Mouse (Mus musculus) stomach, embryonic 14.5 days (tissue): ENCODE results near the gene Sigirr. TPM values are rescaled to one million over a fixed set of nuclear protein-coding genes. Genes with fewer than 3 reads are reported as not detected.

Source experiments
- ATAC-seq: fragments of 200-750 bp; cut with Nextera tagmentation; 2 replicates; pipeline ENCODE4 v1.8.0; 2017; ENCODE audit warnings: low read depth, moderate TSS enrichment; ENCODE audit not compliant: insufficient number of reproducible peaks, insufficient read depth, low FRiP score
- H3K27ac ChIP-seq: fragments of 300-500 bp; sonication (generic); 2 replicates; pipeline ENCODE4 v1.5.1; 2014; ENCODE audit warnings: mild to moderate bottlenecking, low read length, moderate library complexity, mixed read lengths
- H3K27me3 ChIP-seq: fragments of 300-500 bp; sonication (generic); 2 replicates; pipeline ENCODE4 v1.6.1; 2014; ENCODE audit warnings: low read length, control low read depth, mixed read lengths; ENCODE audit not compliant: control insufficient read depth, insufficient read depth
- H3K36me3 ChIP-seq: fragments of 300-500 bp; sonication (generic); 2 replicates; pipeline ENCODE4 v1.6.1; 2014; ENCODE audit warnings: mild to moderate bottlenecking, control low read depth, low read length, moderate library complexity, mixed read lengths; ENCODE audit not compliant: control insufficient read depth, insufficient read depth
- H3K4me1 ChIP-seq: fragments of 300-500 bp; sonication (generic); 2 replicates; pipeline ENCODE4 v1.6.1; 2014; ENCODE audit warnings: low read length, control low read depth, mixed read lengths; ENCODE audit not compliant: control insufficient read depth, insufficient read depth
- H3K4me2 ChIP-seq: fragments of 300-500 bp; sonication (generic); replicated peaks from 2 replicates; pipeline ENCODE4 v1.6.1; 2014; ENCODE audit warnings: low read depth, low read length, control low read depth
- H3K4me3 ChIP-seq: fragments of 300-500 bp; sonication (generic); 2 replicates; pipeline ENCODE4 v1.5.1; 2014; ENCODE audit warnings: low read depth, low read length, control low read depth
- H3K9ac ChIP-seq: fragments of 300-500 bp; sonication (generic); replicated peaks from 2 replicates; pipeline ENCODE4 v1.6.1; 2014; ENCODE audit warnings: low read depth, mild to moderate bottlenecking, control low read depth, low read length, moderate library complexity, mixed read lengths
- H3K9me3 ChIP-seq: fragments of 300-500 bp; sonication (generic); 2 replicates; pipeline ENCODE4 v1.6.1; 2016; ENCODE audit warnings: low read depth, low read length, control low read depth; ENCODE audit not compliant: control insufficient read depth
- WGBS: fragments of 180-500 bp; shearing (Covaris S2); extraction: QIAGEN DNeasy Blood & Tissue Kit; methylation state at CpG from one replicate; pipeline ENCODE4 v1.1.7; 2014; 5-methylcytosine and 5-hydroxymethylcytosine counted together
- polyA plus RNA-seq: library from polyadenylated mRNA; unstranded; fragments of >200 nt; fragmentation: Nextera tagmentation; extraction: Ambion mirVana; gene quantifications from 2 replicates; pipeline ENCODE4 v1.2.1, GENCODE M21; 2014

Gene Sigirr
- polyA plus RNA-seq, 1 experiment from 2014 or later: 7.1 TPM

DNA sequence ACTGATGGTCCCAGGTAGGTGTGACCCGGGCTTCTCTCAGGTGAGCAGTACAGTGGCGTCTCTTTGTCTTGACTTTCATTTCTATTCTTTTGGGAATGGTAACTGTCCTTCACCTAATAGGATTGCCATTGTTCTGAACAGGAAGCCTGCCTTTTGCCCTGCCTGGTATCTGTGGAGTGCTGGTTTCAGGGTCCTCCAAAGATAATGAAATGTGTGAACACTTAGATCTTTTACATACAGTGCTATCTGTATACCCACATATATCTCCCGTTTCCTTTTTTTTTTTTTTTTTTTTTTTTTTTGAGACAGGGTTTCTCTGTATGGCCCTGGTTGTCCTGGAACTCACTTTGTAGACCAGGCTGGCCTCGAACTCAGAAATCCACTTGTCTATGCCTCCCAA lies 41.0 kb upstream of the Sigirr start:
- H3K9me3 ChIP-seq: no peaks in the 10 kb centered on the region
- ATAC-seq: no peak
- no peak overlapping the region for H3K4me3 ChIP-seq
- H3K4me2 ChIP-seq: no peak overlapping the region
- no peaks in the 10 kb centered on the region for H3K27me3 ChIP-seq
- peaks cover 26% of the 10 kb centered on the region for H3K36me3 ChIP-seq
- H3K9ac ChIP-seq: no peak overlapping the region
- WGBS: 86% methylated on average over 4 of the region's 4 CpGs
- H3K27ac ChIP-seq: no peak overlapping the region
- H3K4me1 ChIP-seq: no peaks in the 10 kb centered on the region

DNA sequence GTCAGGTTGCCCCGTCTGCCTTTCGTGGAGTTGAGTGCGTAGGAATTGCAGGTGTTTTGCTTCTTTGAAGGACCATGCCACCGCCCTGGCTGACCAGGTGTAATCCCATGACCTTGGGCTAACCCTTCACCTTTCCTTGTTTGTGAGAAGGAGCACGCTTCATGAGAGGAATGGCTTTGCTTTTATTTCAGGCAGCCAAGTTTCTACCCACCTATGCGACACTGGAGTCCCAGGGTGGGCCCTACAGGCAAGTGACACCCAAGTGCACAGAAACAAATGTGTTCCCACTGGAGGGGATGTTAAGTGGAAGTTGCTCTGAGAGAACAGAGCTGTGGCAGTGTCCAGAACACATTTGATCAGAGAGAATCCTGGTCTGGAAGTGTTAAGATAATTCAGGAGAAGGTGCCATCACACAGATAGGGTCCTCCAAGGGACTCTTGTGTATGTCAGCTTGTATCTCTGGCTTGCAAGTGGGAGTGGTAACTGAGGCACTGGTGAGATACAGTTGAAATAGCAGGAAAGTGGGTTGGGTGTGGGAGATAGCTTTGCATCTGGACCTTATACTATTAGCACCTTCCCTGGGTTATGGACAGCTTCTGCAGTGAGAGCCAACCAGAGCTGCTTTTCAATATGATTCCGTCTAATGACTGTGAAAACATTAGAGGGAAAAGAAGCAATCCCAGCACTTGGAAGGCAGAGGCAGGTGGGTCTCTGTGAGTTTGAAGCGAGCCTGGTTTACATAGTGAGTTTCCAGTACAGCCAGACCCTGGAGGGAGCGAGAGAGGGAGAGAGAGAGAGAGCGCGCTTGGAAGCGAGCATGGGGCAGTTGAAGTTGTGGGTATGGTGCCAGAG lies 31.8 kb upstream of the Sigirr start:
- WGBS: 55% methylated on average over 12 of the region's 12 CpGs
- Histone ChIP-seq H3K9me3 (no peaks in the 10 kb centered on the region), H3K4me2 (peak overlapping the region; percentile 62), H3K4me3 (peak overlapping the region; percentile 94), H3K36me3 (peaks cover 17% of the 10 kb centered on the region), H3K9ac (peak overlapping the region; percentile 92), H3K27ac (no peak overlapping the region), H3K27me3 (no peaks in the 10 kb centered on the region), H3K4me1 (peaks cover 6% of the 10 kb centered on the region; the same call in 1 of the 2 replicates)
- ATAC-seq: peak; percentile 35; the same call in 1 of the 2 replicates

DNA sequence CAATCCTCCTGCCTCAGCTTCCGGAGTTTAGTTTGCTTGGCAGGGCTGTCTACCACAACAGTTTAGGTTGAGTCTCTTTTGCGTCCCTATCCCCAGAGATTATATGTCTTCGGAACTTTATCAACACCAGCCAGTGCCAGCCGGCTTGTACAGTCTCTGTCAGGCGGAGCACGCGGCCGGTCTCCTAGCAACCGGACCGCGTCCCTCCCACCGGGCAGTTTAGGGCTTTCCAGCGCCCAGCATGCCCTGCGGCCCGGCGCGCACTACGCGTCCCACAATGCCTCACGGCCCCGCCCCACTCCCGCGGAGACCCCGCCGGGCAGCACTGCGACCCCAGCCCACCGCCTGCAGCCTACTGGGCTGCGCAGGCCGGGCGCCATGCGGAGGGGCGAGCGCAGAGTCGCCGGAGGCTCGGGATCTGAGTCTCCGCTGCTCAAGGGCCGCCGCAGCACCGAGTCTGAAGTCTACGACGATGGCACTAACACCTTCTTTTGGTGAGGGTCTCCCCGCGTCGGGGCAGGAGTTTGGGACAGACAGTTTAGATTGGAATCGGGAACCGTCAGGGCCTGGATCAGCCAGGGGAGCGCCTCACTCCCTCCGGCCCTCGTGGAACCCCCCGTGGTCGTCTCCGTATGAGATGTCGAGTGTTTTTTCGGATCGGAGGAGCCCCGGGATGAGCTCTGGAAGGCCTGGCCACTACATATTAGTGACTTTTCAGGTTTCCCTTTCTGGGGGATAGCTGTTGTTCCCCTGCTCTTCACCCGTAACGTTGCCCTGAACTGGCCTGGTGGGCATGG lies 30.9 kb upstream of the Sigirr start:
- no peaks in the 10 kb centered on the region for H3K9me3 ChIP-seq
- ATAC-seq: peak; percentile 98
- peak overlapping the region; percentile 48; the same call in 1 of the 2 replicates for H3K27ac ChIP-seq
- peaks cover 6% of the 10 kb centered on the region; the same call in 1 of the 2 replicates for H3K4me1 ChIP-seq
- H3K27me3 ChIP-seq: no peaks in the 10 kb centered on the region
- H3K4me3 ChIP-seq: peak overlapping the region; percentile 94
- H3K9ac ChIP-seq: peak overlapping the region; percentile 92
- peaks cover 11% of the 10 kb centered on the region for H3K36me3 ChIP-seq
- WGBS: 1% methylated on average over 59 of the region's 59 CpGs
- peak overlapping the region; percentile 62 for H3K4me2 ChIP-seq

DNA sequence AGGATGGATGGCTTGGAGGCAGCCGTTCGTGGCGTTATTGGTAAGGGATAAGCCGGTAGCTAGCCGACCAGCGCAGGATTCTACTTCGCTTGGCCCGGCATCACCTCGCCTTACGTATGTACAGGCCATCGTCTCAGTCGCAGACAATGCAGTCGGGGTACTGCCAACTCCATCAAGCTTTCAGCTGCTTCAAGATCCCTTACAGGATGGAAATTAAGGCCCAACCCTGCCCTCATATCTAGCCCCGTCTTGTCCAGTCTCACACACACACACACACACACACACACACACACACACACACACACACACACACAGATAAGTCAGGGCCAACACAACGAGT lies 23.1 kb upstream of the Sigirr start:
- Histone ChIP-seq H3K36me3 (no peaks in the 10 kb centered on the region), H3K27ac (peak overlapping the region; percentile 35; the same call in 1 of the 2 replicates), H3K27me3 (no peaks in the 10 kb centered on the region), H3K4me2 (peak overlapping the region; percentile 49), H3K9ac (peak overlapping the region; percentile 31; the same call in 1 of the 2 replicates), H3K4me1 (peaks cover 6% of the 10 kb centered on the region; the same call in 1 of the 2 replicates), H3K4me3 (peak overlapping the region; percentile 37), H3K9me3 (no peaks in the 10 kb centered on the region)
- 3% methylated on average over 15 of the region's 15 CpGs for WGBS
- no peak for ATAC-seq

DNA sequence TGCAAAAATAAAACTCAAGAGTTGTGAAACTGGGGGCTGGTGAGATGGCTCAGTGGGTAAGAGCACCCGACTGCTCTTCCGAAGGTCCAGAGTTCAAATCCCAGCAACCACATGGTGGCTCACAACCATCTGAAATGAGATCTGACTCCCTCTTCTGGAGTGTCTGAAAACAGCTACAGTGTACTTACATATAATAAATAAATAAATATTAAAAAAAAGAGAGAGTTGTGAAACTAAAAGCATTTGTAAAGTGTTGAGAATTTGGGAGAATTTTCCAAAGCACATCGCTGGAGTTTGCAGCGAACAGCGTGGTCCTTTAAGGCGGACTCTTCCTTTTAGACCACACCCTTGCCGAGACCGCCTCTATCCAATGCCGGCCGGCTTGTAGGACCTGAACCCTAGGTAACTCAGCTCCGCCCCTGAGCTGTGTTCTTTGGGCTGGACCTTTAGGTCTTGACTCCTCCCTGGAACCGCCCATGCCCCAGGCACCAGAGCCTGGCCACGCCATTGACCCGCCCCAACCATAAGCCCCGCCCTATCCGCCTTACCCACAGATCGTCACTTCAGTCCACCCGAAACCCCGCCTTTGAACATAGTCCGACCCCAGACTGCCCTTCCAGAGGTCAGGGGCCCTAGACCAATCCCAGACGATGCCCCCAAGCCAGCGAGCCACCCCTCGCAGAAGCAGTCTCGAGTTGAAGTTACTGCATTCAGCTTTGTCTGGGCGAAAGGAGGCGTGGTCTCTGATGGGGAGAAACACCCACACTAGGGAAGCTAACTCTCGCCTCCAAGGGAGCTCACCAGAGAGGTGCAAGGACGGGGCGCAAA lies 22.5 kb upstream of the Sigirr start:
- H3K9me3 ChIP-seq: no peaks in the 10 kb centered on the region
- H3K4me1 ChIP-seq: peaks cover 8% of the 10 kb centered on the region; the same call in 1 of the 2 replicates
- peak overlapping the region; percentile 49 for H3K4me2 ChIP-seq
- peak overlapping the region; percentile 37 for H3K4me3 ChIP-seq
- H3K27me3 ChIP-seq: no peaks in the 10 kb centered on the region
- H3K36me3 ChIP-seq: no peaks in the 10 kb centered on the region
- peak; percentile 99 for ATAC-seq
- WGBS: under 1% methylated on average over 29 of the region's 29 CpGs
- H3K27ac ChIP-seq: peak overlapping the region; percentile 63; the same call in 1 of the 2 replicates
- H3K9ac ChIP-seq: peak overlapping the region; percentile 31; the same call in 1 of the 2 replicates

DNA sequence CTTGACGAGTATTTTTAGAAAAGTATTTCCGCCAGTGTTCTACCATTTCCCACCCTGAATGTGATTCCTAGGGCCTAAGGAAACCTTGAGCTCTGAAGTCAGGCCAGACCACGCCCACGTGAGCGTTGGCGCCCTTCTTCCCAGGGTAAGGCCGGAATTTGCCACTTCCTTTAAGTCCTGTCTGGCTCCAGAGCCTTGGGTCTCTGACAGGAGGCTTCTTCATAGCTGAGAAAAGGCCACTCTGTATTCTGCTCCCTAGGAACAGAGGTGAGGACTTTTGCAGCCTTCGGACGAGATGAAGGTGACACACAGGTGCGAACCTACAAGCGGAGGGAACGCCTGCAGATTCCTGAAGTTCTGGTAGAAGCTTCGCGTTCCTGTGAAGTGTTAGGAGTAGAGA lies 21.9 kb upstream of the Sigirr start, which contains the start of gene Ptdss2:
Gene Ptdss2, plus strand, starts transcription at position 138 of the 400 bp plus-strand sequence.
- ATAC-seq: no peak
- Histone ChIP-seq H3K36me3 (no peaks in the 10 kb centered on the region), H3K4me2 (peak within 1 kb of the TSS; percentile 49), H3K27me3 (no peaks in the 10 kb centered on the region), H3K4me1 (peaks cover 8% of the 10 kb centered on the region; the same call in 1 of the 2 replicates), H3K27ac (peak within 1 kb of the TSS; percentile 63; the same call in 1 of the 2 replicates), H3K9ac (peak within 1 kb of the TSS; percentile 31; the same call in 1 of the 2 replicates), H3K9me3 (no peaks in the 10 kb centered on the region), H3K4me3 (peak within 1 kb of the TSS; percentile 37)
- WGBS: 36% methylated on average over 14 of the region's 14 CpGs

DNA sequence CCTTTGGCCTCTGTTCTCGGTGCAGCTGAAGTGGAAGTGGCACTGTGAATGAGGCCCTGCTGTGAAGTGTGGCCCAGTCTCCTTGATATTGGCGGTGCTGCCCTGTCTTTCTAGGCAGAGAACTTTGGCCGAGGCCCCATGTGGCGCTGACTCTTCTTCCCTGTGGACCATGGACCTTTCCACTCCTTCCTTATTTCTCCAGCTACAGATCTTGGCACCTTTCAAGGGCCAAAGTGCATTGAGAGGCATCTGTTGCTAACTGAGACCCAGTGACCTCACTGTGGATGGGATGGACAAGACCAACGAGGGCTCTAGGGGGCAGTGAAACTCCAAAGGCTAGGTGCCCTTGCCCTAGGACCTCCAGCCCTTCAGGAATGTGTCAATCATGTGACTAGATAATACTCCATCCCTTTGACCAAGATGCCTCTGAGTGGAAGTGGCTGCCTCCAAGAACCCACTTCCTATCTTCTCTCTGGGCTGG lies 20.7 kb upstream of the Sigirr start:
- ATAC-seq: no peak
- Histone ChIP-seq H3K27ac (no peak overlapping the region), H3K4me1 (peaks cover 8% of the 10 kb centered on the region; the same call in 1 of the 2 replicates), H3K9ac (no peak overlapping the region), H3K27me3 (no peaks in the 10 kb centered on the region), H3K4me2 (no peak overlapping the region), H3K4me3 (no peak overlapping the region), H3K36me3 (no peaks in the 10 kb centered on the region), H3K9me3 (no peaks in the 10 kb centered on the region)
- WGBS: 81% methylated on average over 5 of the region's 5 CpGs
